Mouse (Mus musculus): ENCODE data around the gene Sh3glb1.

The Sh3glb1 gene

DNA sequence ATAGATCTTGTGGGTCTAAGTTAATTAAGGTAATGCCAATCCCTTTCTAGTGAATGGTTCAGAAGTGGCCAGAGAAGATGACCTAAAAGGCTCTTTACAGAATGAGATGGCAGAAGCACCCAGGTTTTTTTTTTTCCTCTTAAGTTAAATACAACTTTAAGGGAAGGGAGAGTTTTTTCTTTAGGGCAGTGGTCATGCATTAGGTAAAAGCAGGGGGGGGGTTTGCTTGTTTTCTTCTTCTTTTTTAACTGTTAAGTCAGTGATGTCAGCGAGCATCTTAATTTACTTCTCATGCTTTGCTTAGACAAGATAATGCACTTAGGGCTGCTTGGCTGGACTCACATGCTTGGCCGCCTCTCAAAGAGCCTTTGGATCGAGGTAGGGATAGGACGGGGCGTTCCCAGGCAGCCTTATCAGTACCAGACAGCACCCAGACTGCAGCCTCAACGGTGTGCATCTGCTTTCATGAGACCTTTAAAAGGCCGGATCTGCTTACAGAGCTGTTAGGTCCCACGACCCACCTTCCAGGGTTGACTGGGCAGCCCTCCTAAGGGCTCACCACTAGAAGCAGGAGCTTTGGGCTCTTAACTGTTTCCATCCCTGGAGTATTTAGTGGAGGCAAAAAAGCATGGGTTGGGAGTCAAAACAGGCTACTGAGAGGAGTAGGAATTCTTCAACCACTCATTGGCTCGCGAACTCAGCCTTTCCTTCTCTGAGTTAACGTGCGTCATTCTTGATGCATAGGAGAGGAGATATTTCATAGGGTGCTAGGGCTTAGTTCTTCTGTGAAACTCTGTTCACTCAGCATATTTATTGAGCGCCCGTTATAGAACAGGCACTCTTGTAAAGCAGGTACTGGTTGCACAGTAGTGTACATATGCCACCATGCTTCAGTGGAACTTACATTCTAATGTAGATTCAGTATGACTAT lies 49.9 kb downstream of the Sh3glb1 start:
- DNase-seq (ENCODE audit: low spot score in 2 of 2) = no peak

- no peak for DNase-seq (ENCODE audit: low spot score in 2 of 2)
These were observed 50.7 kb downstream of the Sh3glb1 start for GRCm38 (mm10) chr3:144669457-144669864.

GRCm38 (mm10) chr3:144668949-144669348 lies 51.2 kb downstream of the Sh3glb1 start:
- DNase-seq (ENCODE audit: low spot score in 2 of 2) = no peak

DNA sequence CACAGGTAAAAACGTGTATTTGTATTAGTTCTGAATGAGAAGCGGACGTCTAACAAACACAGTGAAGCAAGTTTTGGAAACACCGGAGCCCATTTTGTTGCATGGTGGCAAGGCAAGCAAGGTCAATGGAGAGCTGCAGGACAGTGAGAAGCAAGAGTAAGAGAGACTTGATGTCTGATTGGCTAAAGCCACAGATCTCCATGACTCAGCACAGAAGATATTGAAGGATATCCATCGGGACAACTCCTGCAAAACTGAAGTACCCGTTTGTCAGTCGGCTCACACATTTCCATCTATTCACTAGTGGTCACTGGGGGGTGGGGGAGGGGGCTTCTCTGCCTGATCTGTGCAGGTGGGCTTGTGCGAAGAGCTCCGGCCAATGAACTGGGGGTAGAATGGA lies 52.1 kb downstream of the Sh3glb1 start:
- DNase-seq (ENCODE audit: low spot score in 2 of 2) = no peak

DNA sequence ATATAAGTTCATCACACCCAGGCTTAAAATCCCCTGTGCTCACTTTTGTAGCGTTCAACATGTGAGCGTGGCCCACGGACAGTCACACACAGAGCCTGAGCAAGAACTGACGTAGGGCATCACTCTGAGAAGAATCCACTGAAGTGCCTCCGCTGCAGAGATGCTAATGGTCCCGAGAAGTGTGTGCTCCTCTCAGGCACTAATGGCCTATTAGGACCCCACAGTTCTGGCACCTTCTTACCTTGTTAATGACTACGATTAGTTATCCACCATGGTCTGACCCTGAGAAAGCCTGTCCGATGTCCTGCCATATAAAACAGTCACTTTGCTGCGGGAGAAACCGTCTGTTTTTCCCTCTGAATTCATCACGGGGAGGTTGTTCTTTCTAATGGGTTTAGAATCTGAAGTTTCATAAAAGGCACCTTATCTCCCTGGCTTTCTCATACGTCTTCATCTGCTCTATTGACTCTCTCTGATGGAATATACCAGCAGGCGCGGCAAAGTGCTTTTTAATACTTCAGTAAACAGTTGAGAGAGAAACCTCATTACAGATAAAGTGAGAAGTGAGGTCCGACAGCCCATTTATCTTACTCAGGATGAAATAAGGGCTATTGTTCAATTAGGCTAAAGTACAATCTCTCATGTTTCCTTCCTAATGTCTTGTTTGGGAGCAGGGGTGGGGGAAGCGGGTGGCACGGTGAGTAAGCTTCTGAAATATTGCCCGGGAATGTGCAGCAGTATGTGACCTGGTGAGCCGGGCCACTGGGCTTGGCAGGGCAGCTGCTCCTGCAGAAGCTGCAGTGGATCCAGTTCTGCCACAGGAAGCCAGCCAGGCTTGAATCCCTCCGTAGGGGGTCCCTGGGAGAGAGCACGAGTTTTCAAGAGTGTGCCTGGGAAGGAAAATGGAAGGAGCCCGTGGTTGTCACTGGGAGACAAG lies 55.5 kb downstream of the Sh3glb1 start:
- DNase-seq (ENCODE audit: low spot score in 2 of 2) = peak in 1 of 2 experiments; percentile 49

DNA sequence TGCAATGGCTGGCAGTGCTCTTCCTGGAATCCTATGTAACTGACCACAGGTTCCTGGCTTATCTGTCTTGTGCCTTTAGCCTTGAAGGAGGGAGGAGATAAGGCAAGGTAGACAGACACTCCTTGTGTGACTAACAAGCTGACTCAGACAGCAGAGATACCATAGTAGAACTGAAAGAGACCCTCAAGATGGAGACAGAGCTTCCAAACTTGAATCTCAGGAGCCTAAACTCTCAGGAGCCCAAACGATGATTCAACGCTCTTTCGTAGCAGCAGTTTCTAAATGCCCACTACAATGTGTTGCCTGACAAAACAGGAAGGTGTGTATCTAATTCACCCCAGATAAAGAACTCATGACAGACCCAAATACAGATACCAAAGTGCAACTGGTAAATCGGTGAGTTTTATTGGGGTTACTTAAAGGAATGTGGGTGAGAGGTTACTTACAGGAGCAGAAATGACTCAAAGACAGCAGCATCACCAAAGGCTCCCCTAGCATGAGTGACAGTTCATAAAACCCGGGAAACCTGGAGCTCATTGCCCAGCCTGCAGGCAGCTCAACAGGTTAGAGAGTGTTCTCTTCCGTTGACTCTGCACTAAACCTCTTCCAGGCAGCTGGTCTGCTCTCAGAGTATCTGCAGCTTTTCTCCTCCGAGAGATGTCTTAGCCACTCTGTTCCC lies 56.6 kb downstream of the Sh3glb1 start:
- DNase-seq (ENCODE audit: low spot score in 2 of 2) = no peak

GRCm38 (mm10) chr3:144662215-144662852 lies 57.8 kb downstream of the Sh3glb1 start:
- no peak for DNase-seq (ENCODE audit: low spot score in 2 of 2)

DNA sequence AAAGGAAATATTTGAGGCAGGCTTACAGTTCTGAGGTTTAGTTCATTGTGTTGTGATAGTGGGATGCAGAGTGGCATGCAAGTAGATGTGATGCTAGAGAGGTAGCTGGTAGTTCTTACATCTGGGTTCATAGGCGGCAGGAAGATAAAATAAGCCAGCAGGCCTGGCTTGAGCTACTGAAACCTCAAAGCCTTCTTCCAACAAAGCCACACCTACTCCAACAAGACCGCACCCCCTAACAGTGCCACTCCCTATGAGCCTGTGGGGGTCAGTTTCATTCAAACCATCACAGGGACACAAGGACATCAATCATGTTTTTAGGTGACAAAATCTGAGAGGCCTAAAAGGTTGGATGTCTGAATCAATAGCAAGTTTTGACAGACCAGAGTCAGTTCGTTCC lies 58.7 kb downstream of the Sh3glb1 start:
- DNase-seq (ENCODE audit: low spot score in 2 of 2) = no peak

DNA sequence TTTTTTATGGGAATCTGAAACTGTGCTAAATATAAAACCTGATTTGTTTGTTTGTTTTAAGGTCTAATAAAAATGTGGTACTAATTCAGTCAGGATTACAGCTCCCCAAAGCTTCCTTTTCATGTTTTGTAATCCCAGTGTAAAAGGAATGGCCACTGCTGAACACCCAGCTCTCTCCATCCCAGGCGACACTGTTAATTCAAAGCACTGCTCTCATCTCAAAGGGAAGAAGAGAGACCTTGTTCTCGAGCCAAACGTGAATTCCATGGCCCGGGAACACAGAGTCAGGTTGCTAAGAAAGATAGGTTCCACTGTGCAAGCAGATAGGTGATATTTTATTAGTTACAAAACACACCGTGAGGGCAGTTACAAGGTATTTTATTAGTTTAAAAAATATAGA lies 75.9 kb downstream of the Sh3glb1 start:
- no peak for DNase-seq (ENCODE audit: low spot score in 2 of 2)

GRCm38 (mm10) chr3:144643301-144643871 lies 76.7 kb downstream of the Sh3glb1 start:
- DNase-seq (ENCODE audit: low spot score in 2 of 2) = peak; percentile 85 to 87

- no peak for DNase-seq (ENCODE audit: low spot score in 2 of 2)
These were observed 78.0 kb downstream of the Sh3glb1 start for GRCm38 (mm10) chr3:144642141-144642540.

- DNase-seq (ENCODE audit: low spot score in 2 of 2) = no peak
These were observed 80.1 kb downstream of the Sh3glb1 start for GRCm38 (mm10) chr3:144640033-144640432.

DNA sequence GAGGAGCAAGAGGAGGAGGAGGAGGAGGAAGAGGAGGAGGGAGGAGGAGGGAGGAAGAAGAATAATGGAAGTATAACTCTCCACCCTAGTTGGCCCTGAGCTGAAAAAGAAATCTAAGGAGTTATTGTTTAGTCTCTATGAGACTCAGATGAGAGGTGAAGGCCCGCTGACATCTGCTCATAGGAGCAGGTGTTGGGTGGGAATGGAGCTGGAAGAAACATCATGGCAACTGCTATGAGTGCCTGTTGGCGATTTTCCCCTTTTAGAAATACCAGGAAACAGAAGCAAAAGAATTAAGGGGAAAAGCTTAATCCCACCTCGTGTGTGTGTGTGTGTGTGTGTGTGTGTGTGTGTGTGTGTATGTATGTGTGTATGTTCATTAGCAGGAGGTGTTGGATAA lies 80.7 kb downstream of the Sh3glb1 start:
- no peak for DNase-seq (ENCODE audit: low spot score in 2 of 2)

- DNase-seq (ENCODE audit: low spot score in 2 of 2) = no peak
These were observed 82.0 kb downstream of the Sh3glb1 start for GRCm38 (mm10) chr3:144638110-144638509.

DNA sequence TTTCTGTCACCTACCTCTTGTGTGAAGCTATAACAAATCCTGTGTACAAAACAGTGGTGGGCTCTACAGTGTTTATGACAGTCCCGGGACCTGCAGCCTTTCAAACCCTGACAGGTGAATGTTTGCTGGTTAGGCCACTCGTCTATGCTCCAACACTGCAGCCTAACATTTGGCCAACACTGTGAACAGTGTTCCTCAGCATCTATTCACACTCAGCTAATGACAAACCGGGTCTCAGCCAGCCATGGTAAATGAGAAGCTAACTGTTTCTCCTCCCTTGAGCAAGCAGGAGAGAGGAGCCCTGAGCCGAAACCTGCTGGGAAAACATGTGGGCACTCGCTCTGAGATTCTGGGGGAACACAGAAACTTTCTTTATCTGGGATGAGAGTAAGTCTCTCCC lies 84.9 kb downstream of the Sh3glb1 start:
- no peak for DNase-seq (ENCODE audit: low spot score in 2 of 2)
